Mouse (Mus musculus): ENCODE measurements around the gene Pcnt.

The Pcnt gene

DNA sequence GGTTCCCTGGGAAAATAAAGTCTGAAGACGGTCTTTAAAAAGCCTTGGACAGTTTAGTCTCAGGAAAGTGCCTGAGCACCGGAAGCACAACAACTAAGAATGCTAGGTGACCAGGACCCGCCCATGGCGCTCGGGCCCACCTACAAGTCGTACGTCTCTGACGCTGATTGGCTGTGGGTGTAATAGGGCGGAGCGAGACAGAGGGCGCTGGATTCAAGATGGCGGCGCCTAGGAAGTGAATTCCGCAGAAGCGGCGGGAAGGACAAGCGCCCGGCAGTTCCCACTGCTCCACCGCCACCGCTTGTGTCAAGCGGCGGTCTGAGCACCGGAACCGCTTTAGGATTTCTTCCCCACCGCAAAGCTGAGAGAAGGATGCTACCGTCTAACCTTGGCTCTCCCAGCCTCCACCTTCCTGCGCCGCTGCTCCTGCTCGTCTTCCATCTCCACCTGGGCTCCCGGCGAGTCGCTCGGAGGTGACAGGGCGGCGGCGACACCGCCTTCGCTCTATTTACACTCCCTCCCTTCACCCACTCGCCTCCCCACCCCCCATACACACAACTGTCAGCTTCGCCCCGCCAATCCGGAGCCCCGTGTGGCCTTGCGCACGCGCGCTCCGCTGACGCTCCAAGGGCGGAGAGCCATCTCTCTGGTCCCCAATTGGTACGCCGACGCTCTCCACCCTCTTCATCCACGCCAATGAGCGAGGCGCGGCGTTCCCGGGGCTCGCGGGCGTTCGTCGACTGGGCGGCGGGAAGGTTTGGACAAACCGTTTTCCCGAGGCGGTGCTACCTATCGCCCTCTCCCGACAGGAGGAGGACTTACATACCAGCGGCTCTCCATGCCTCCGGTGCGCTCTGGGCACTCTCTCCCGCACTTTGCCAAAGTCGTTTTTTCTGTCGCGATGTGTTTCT, at the start of gene Pcnt:
Gene Pcnt (minus strand): TSS at position 609 of the 911 bp plus-strand sequence.
- DNase-seq (ENCODE audit: low spot score): peak; percentile 99

DNA sequence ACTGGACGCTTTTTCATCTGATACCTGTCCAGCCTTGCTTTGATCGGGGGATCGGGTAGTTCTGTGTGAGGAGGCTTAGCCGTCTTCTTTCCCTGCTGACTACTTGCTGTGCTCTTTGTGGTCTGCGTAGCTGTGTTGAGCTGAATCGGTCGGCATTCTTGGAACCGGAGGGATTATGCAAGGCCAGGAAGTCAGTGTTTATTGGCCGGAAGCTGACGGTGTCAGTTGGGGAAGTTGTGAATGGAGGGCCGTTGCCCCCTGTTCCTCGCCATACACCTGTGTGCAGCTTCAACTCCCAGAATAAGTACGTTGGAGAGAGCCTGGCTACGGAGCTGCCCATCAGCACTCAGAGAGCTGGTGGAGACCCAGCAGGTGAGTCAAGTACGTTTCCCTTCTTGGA, 46.6 kb upstream of the Pcnt start:
- no peak for DNase-seq (ENCODE audit: low spot score)

DNA sequence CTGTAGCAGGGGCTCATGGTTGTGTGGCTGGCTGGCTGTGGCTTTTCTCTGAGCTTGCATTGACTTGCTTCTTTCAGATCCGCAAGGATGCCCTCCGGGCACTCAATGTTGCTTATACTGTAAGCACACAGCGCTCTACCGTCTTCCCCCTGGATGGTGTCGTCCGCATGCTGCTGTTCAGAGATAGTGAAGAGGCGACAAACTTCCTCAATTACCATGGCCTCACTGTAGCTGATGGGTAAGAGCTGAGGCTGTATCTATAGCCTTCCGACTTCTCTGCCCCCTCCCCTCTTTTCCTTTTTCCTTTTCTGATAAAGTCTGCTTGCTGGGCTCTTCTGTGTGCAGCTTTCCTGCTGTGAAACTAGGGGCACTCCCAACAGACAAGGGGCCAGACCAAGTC, 45.7 kb upstream of the Pcnt start:
- DNase-seq (ENCODE audit: low spot score): no peak

DNA sequence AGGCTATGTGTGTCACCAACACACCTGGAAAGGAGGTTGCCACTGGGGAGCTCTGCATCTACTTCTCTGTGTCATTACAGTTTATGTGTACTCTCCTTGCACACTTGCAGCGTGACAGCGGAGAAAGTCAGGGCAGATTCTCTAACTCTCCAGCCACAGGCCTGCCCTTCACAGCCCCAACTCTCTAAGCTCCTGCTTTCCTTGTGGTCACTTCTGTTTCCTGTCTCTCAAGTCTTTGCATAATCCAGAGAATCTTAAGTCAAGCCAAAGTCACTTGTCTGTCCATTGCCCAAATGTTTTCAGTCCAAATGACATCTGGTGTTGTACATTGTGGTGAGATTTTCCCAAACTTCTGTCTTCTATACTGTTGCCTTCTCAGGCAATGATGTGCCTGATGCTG, 43.7 kb upstream of the Pcnt start:
- no peak for DNase-seq (ENCODE audit: low spot score)

DNA sequence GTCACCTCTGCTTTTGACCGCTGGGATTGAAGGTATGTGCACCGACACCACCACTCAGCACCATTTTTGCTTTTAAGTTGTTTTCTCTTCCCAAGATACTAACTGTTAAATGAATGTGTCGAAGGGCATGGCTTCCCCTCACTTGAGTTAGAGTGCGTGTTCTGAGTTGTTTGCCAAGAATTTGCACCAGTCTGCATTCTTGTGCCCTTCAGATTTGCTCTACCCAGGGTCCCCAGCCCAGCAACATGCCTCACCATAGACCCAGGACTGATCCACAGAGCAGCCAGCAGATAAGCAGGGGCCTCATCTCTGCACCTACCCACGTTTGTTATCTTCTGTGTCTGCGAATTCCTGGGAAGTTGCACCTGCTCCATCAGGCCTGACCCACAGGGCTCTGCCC, 38.9 kb upstream of the Pcnt start:
- DNase-seq (ENCODE audit: low spot score): no peak

DNA sequence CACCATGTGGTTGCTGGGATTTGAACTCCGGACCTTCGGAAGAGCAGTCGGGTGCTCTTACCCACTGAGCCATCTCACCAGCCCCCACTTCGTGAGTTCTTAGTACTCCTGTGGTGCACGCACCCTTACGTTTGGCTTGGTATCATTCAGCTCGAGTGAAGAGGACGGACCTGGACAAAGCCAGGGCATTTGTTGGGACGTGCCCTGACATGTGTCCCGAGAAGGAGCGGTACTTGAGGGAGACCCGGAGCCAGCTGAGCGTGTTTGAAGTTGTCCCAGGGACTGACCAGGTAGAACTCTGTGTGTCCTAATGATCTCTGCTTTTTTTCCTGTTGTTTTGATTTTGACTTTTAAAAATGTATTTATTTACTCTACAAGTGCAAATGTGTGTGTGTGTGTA, 38.3 kb upstream of the Pcnt start:
- no peak for DNase-seq (ENCODE audit: low spot score)

DNA sequence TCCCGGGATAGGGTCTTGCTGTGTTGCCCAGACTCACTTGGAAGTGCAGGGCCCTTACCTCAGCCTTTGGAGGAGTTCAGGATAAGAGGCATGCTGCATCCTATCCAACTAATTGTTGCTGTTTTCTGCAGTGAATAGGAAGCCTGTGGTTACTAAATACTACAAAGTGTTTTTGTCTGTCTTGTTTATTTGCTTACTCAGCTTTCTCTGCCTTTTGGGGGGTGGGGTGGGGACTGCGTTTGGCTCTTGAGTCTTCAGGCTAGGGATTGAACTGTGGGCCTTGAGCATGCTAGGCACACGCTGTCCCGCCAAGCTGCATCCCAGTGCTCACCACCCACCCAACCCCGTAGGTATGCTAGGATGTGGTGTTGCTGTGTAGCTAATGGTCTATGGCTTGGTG, 31.2 kb upstream of the Pcnt start:
- no peak for DNase-seq (ENCODE audit: low spot score)

DNA sequence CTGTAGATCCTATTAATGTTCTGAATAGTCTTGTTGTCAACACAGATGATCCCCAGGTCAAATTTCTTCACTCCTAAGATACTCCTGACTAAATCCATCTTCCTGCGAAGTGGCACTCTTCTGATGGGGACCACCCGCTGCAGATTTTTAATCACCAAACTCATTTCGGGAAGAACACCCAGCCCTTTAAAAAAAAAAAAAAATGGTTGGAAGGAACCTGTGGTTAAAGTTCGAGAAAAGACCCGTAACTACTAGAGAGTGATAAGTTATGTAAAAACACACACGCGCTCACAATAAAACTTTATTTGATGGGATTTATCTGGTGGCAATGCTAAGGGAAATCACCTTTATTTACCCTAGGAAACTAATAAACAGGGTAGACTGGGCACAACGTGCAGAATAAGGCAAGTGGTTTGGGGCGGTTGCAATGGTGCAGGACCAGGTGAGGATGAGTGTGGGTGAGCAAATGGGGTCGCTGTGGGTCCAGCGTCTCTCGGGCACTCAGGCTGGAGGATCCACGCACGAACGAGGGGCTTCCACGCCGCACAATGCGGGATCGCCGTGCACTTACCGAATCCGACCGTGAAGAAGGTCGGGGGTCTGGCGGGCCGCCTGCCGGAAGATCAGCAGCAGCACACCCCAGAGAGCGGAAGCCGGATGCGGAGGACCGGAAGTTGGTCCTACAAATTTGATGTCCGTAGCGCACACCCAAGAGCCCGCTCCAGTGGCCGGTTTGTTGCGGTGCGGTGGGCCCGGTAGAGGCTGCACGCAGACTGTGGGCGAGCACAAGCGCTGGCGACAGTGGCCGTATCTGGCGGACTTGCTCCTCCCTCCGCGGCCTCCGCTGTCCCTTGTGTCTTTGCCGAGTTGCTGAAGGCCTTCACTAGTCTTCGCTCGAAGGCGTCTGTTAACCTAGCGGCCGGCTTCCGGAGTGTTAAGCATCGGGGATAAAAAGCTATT, 25.9 kb upstream of the Pcnt start, which contains the start of the genes Mcm3ap and Ybey:
Gene Mcm3ap (plus strand): TSS at position 725 of the 960 bp plus-strand sequence.
Gene Ybey (minus strand): TSS at position 912 of the 960 bp plus-strand sequence.
- peak; percentile 85 for DNase-seq (ENCODE audit: low spot score)

- DNase-seq (ENCODE audit: low spot score): no peak
Observed at GRCm38 (mm10) chr10:76462721-76463120, 20.1 kb upstream of the Pcnt start.

GRCm38 (mm10) chr10:76462312-76462711, 19.7 kb upstream of the Pcnt start:
- DNase-seq (ENCODE audit: low spot score): no peak

GRCm38 (mm10) chr10:76461255-76461654, 18.7 kb upstream of the Pcnt start:
- DNase-seq (ENCODE audit: low spot score): no peak

DNA sequence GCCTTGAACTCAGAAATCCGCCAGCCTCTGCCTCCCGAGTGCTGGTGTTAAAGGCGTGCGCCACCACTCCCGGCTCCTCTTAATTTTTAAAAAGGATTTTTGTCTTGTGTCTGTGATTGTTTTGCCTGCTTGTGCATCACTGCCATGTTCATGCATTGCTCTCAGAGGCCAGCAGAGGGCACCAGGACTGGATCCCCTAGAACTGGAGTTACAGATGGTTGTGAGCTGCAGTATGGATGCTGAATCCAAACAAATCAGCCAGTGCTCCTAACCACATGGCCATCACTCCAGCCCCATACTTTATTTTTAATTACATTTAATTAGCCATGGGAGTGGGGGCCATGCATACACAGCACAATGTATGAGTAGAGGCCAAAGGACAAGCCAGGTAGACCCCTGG, 12.7 kb upstream of the Pcnt start:
- DNase-seq (ENCODE audit: low spot score): no peak

DNA sequence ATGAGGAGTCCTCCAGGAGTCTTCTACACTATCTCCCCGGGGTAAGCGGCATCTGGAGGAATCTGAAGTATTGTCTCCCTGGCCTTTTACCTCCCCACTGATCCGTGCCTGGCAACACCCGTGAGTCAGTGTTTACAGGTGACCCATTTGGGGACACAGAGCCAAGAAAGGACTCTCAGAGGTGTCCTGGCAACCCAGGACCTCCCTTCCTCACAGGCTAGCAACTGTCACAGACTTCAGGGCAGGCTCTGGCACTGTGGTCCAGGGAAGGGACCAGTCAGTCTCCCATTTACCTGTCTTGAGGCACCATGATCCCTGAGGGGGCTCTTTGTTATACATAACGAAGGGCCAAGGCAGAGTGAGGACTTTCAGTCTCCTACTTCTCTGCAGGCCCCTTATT, 6.3 kb upstream of the Pcnt start, which contains the start of gene 2610028H24Rik:
Gene 2610028H24Rik (plus strand): TSS at position 231 of the 400 bp plus-strand sequence.
- DNase-seq (ENCODE audit: low spot score): no peak

DNA sequence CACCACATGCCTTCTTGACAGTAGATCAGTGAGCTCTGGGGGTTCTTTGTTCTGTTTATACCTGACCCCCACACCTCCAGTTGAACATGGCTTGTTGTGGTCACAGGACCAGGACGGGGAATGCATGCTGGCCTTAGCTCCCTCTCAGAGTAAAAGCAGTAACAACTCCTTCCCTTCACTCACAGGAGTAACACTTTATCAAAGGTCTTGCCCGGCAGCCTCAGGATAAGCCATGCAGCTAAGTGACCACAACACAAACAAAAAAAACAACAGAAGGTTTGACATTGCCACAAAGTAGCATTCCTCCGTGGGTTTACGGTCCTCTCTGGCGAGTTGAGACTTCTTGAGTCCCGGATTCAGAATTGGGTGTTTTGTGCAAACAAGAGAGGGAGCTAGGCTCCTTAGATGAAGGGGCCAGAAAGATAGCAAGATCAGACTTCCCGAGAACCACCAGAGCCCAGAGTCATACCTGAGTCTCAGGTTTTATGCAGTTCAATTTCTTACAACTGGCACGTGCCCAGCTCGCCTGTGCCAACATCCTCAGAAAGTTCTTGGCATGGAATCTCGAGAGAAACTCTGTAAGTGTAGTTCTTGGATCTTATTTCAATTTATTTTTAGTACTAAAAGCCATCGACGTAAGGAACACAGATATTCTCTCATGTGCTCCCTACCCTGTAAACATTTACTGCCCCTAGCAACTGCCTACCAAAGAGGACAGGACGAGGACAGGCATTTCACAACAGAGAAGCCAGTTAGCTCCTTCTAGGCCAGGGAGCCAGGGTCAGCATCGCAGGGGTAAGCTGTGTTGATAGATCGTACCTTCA, 5.0 kb upstream of the Pcnt start:
- no peak for DNase-seq (ENCODE audit: low spot score)

- no peak for DNase-seq (ENCODE audit: low spot score)
Observed at GRCm38 (mm10) chr10:76445996-76446681, 3.6 kb upstream of the Pcnt start.

GRCm38 (mm10) chr10:76440281-76440680, 2.3 kb downstream of the Pcnt start, which contains the start of gene AC141477.1:
Gene AC141477.1, minus strand, starts transcription at chr10:76440444.
- no peak for DNase-seq (ENCODE audit: low spot score)

DNA sequence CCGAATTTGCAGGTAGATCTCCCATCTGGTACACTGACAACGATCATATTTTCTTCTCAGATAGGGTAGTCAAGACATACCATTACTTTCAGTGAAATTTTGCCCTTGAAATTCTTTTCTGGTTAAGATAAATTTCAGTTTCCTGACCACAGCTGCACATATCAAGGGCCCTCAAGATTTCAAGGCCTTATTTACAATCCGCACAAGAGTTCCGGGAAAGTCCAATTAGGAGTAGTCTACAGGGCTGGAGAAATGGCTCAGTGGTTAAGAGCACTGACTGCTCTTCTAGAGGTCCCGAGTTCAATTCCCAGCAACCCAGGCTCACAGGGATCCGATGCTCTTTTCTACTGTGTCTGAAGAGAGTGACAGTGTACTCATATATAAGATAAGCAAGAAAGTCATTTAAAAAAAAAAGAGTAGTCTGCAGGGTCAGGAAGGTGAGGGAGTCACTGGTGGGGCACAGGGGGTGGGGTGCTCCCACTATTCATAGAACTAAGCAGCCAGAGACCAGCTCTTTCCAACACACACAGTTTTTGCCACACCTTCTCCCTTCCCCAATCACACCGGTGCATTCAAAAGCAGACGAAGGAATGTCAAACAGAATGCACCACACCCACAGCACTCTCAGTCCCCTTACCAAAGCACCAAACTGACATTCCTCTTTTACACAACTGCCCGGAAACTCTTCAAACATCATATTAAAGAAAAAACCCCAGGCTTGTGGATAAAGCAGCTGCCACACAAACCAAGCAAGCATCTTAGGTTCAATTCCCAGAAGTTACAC, 3.3 kb downstream of the Pcnt start:
- no peak for DNase-seq (ENCODE audit: low spot score)

- no peak for DNase-seq (ENCODE audit: low spot score)
Observed at GRCm38 (mm10) chr10:76433925-76434324, 8.7 kb downstream of the Pcnt start.

- no peak for DNase-seq (ENCODE audit: low spot score)
Observed at GRCm38 (mm10) chr10:76425674-76426073, 16.9 kb downstream of the Pcnt start.

DNA sequence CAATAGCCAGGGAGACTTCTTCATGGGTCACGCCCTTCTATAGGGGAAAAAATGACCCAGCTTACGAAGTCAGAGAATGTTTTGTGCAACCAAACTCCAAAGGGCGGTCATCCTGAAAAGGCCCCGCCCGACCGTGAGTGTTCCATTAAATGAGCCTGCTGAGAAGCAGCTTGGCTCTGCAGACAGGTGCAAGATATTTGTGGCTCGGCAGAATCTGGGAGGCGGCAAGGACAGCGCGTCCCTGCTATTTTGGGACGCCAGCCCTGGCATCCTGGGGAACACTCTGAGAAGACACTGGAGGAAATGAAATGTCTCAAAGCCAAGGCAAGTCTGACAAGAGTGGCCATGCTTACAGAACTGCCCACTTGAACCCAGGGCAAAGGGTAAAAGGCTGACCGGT, 25.8 kb downstream of the Pcnt start:
- DNase-seq (ENCODE audit: low spot score): no peak

All from c-Kit-positive CD71-positive TER-119-positive erythroid progenitor cells, embryonic 14.5 days (primary cell).